Comparison of ENCODE assay signal across 8 mouse cellular contexts in genomic region chr6:52796035-52796598, GRCm38 (mm10).
DNase-seq lines count a peak whose midpoint lies in the region; ATAC-seq and TF ChIP-seq lines count a peak whose summit lies in the region.

No protein-coding gene starts in this region.

- no peaks in the 10 kb centered on the region for H3K9me3 ChIP-seq in lung, embryonic 14.5 days (ENCODE audit: low read depth, low read length)
- no peaks in the 10 kb centered on the region for H3K9me3 ChIP-seq in kidney, embryonic 14.5 days (ENCODE audit: control insufficient read depth, low read length)

- H3K4me2 ChIP-seq in lung, embryonic 14.5 days: no peak overlapping the region
- no peak overlapping the region for H3K4me2 ChIP-seq in kidney, embryonic 14.5 days (replicated peaks; ENCODE audit: low read depth, low read length)

- H3K9ac ChIP-seq in lung, embryonic 14.5 days: no peak overlapping the region
- no peak overlapping the region for H3K9ac ChIP-seq in kidney, embryonic 14.5 days (ENCODE audit: low read depth, low read length)

- H3K4me1 ChIP-seq in lung, embryonic 14.5 days (ENCODE audit: insufficient read depth): peaks cover 15% of the 10 kb centered on the region
- peaks cover 24% of the 10 kb centered on the region for H3K4me1 ChIP-seq in kidney, embryonic 14.5 days (ENCODE audit: control insufficient read depth, insufficient read depth, low read length)

- no peak for TF ChIP-seq CTCF in lung, embryonic 14.5 days (IDR thresholded peaks at IDR 0.05; ENCODE audit: low read depth)

- no peak overlapping the region for H3K4me3 ChIP-seq in lung, embryonic 14.5 days (ENCODE audit: low read depth, low read length)
- H3K4me3 ChIP-seq in kidney, embryonic 14.5 days (ENCODE audit: low read length): no peak overlapping the region

- peak; percentile 52; the same call in 1 of the 2 replicates for ATAC-seq in lung, embryonic 14.5 days (ENCODE audit: insufficient read depth)
- peak; percentile 33; the same call in 1 of the 2 replicates for ATAC-seq in kidney, embryonic 14.5 days (ENCODE audit: low FRiP score, low TSS enrichment)
- ATAC-seq in megakaryocyte progenitor cell, adult 5-6 weeks (replicated peaks; ENCODE audit: poor library complexity): no peak

- WGBS in lung, embryonic 14.5 days: 64% methylated on average over 9 of the region's 9 CpGs
- WGBS in kidney, embryonic 14.5 days: 49% methylated on average over 9 of the region's 9 CpGs

- no peak for DNase-seq in lung, embryonic 14.5 days
- no peak for DNase-seq in lung, postnatal 36 days
- DNase-seq in cerebellum, adult 9-10 months: peak; percentile 11
- peak; percentile 17 to 26 for DNase-seq in heart, adult 9 months (ENCODE audit: low spot score in 2 of 2)
- DNase-seq in spleen, postnatal 10 days (ENCODE audit: low spot score in 2 of 2): no peak
- no peak for DNase-seq in left cerebral cortex, adult 18-20 months (ENCODE audit: low spot score in 2 of 2)

- H3K27ac ChIP-seq in lung, embryonic 14.5 days (ENCODE audit: low read depth): peak overlapping the region; percentile 46; the same call in 1 of the 2 replicates
- H3K27ac ChIP-seq in kidney, embryonic 14.5 days (ENCODE audit: low read depth, low read length): peak overlapping the region; percentile 30; the same call in 1 of the 2 replicates

- no peaks in the 10 kb centered on the region for H3K27me3 ChIP-seq in lung, embryonic 14.5 days (ENCODE audit: insufficient read depth, low read length)
- no peaks in the 10 kb centered on the region for H3K27me3 ChIP-seq in kidney, embryonic 14.5 days (ENCODE audit: control insufficient read depth, insufficient read depth, low read length)

- H3K36me3 ChIP-seq in lung, embryonic 14.5 days (ENCODE audit: insufficient read depth): no peaks in the 10 kb centered on the region
- H3K36me3 ChIP-seq in kidney, embryonic 14.5 days (ENCODE audit: control insufficient read depth, insufficient read depth, low read length): no peaks in the 10 kb centered on the region

Comparison
In these comparisons a context has a peak if more than half of its experiments do, and no peak if none do; other contexts are left out.
1. DNase-seq: peak in cerebellum, adult 9-10 months (single experiment) and heart, adult 9 months (2 of 2); none in lung, embryonic 14.5 days (single experiment), lung, postnatal 36 days (single experiment), spleen, postnatal 10 days (0 of 2) and left cerebral cortex, adult 18-20 months (0 of 2).